Mouse (Mus musculus): ENCODE measurements around the gene Cldn34b1. TPM values are rescaled to one million over a fixed set of nuclear protein-coding genes. Genes with fewer than 3 reads are reported as not detected.
"Not testable (repeated sequence)": the region's sequence is repeated elsewhere in the genome, so short reads cannot be mapped to it uniquely, and the experiment has no call there.

Cldn34b1 gene
- total RNA-seq (2014; rRNA removed) (not detected in 2 replicates), polyA plus RNA-seq (2015; fragmentation: Nextera tagmentation; extraction: Ambion mirVana) (not detected in 2 replicates)

DNA sequence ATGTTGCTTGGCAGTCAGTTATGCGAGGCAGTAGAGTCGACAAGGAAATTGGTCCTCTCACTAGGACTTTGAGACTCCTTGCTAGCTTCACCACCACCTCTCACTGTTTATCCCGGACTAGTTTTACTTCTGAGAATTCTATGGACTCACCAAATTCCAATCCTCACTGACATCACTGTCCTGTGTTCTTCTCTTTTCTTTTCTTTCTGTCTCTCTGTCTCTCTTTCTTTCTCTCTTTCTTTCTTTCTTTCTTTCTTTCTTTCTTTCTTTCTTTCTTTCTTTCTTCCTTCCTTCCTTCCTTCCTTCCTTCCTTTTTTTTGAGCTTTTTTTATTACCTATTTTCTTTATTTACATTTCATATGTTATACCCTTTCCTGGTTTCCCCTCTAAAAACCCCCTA, at the start of gene Cldn34b1:
Cldn34b1 (minus strand) TSS at position 101 of the 400 bp plus-strand sequence.
- H3K9ac ChIP-seq (replicated peaks; ENCODE audit: low read length); H3K4me1 ChIP-seq (ENCODE audit: insufficient read depth, low read length); H3K27me3 ChIP-seq (ENCODE audit: insufficient read depth, low read length); H3K4me3 ChIP-seq (ENCODE audit: low read length); H3K27ac ChIP-seq; H3K36me3 ChIP-seq (ENCODE audit: insufficient read depth, low read length); ATAC-seq; H3K9me3 ChIP-seq (ENCODE audit: low read length); H3K4me2 ChIP-seq (ENCODE audit: low read depth, low read length); DNase-seq (ENCODE audit: low spot score): not testable (repeated sequence)
- 83% methylated on average over 3 of the region's 3 CpGs for WGBS

DNA sequence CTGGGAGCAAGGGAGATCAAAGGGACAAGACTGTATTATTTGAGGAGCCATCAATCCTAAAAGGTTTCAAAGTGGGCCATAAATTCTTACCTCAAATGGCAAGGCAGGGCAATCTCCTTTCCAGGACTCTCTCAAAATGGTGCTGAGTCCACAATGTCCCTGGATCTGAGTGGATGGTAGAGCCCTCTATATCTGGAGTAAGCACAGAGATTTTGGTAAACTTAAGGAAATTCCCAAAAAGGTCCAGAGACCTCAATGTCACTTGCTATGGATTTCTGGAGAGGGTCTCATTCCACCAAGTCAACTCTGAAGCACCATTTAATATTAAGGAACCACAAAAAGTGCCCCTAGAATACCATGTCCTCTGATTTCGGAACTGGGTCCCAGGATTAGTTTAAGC, 45.8 kb upstream of the Cldn34b1 start, which contains the start of gene Magea6:
Magea6 (minus strand) TSS at position 101 of the 400 bp plus-strand sequence.
- not testable (repeated sequence) for H3K4me2 ChIP-seq (ENCODE audit: low read depth, low read length); H3K9ac ChIP-seq (replicated peaks; ENCODE audit: low read length); DNase-seq (ENCODE audit: low spot score); H3K9me3 ChIP-seq (ENCODE audit: low read length); H3K27me3 ChIP-seq (ENCODE audit: insufficient read depth, low read length); H3K4me1 ChIP-seq (ENCODE audit: insufficient read depth, low read length); H3K27ac ChIP-seq; ATAC-seq; H3K4me3 ChIP-seq (ENCODE audit: low read length); H3K36me3 ChIP-seq (ENCODE audit: insufficient read depth, low read length)
- WGBS: 65% methylated on average over 1 of the region's 1 CpGs

Other genes starting within 250 kb of the Cldn34b1 start
- gene Magea6, start 45.7 kb upstream of the Cldn34b1 start, total RNA-seq (2014; rRNA removed): not detected in 2 replicates
- not detected in 2 replicates for gene Magea6, start 45.7 kb upstream of the Cldn34b1 start, polyA plus RNA-seq (2015; fragmentation: Nextera tagmentation; extraction: Ambion mirVana)
- not detected in 2 replicates for gene Magea3, start 59.2 kb upstream of the Cldn34b1 start, total RNA-seq (2014; rRNA removed)
- gene Magea3, start 59.2 kb upstream of the Cldn34b1 start, polyA plus RNA-seq (2015; fragmentation: Nextera tagmentation; extraction: Ambion mirVana): not detected in 2 replicates
- not detected in 2 replicates for gene Magea8, start 105.6 kb upstream of the Cldn34b1 start, total RNA-seq (2014; rRNA removed)
- not detected in 2 replicates for gene Magea8, start 105.6 kb upstream of the Cldn34b1 start, polyA plus RNA-seq (2015; fragmentation: Nextera tagmentation; extraction: Ambion mirVana)
- not detected in 2 replicates for gene Magea5, start 172.9 kb upstream of the Cldn34b1 start, total RNA-seq (2014; rRNA removed)
- gene Magea5, start 172.9 kb upstream of the Cldn34b1 start, polyA plus RNA-seq (2015; fragmentation: Nextera tagmentation; extraction: Ambion mirVana): not detected in 2 replicates
- gene Magea1, start 199.5 kb upstream of the Cldn34b1 start, total RNA-seq (2014; rRNA removed): not detected in 2 replicates
- not detected in 2 replicates for gene Magea1, start 199.5 kb upstream of the Cldn34b1 start, polyA plus RNA-seq (2015; fragmentation: Nextera tagmentation; extraction: Ambion mirVana)
- not detected in 2 replicates for gene Magea2, start 203.4 kb upstream of the Cldn34b1 start, total RNA-seq (2014; rRNA removed)
- gene Magea2, start 203.4 kb upstream of the Cldn34b1 start, polyA plus RNA-seq (2015; fragmentation: Nextera tagmentation; extraction: Ambion mirVana): not detected in 2 replicates
- gene Cldn34b2, start 238.1 kb upstream of the Cldn34b1 start, total RNA-seq (2014; rRNA removed): not detected in 2 replicates
- gene Cldn34b2, start 238.1 kb upstream of the Cldn34b1 start, polyA plus RNA-seq (2015; fragmentation: Nextera tagmentation; extraction: Ambion mirVana): not detected in 2 replicates